Mouse (Mus musculus) stomach, embryonic 14.5 days (tissue): ENCODE results near the gene Ctsc. TPM values are rescaled to one million over a fixed set of nuclear protein-coding genes. Genes with fewer than 3 reads are reported as not detected.

Experiments used
- ATAC-seq: fragments of 200-750 bp; cut with Nextera tagmentation; 2 replicates; pipeline ENCODE4 v1.8.0; 2017; ENCODE audit warnings: low read depth, moderate TSS enrichment; ENCODE audit not compliant: insufficient number of reproducible peaks, insufficient read depth, low FRiP score
- H3K27ac ChIP-seq: fragments of 300-500 bp; sonication (generic); 2 replicates; pipeline ENCODE4 v1.5.1; 2014; ENCODE audit warnings: mild to moderate bottlenecking, low read length, moderate library complexity, mixed read lengths
- H3K27me3 ChIP-seq: fragments of 300-500 bp; sonication (generic); 2 replicates; pipeline ENCODE4 v1.6.1; 2014; ENCODE audit warnings: low read length, control low read depth, mixed read lengths; ENCODE audit not compliant: control insufficient read depth, insufficient read depth
- H3K36me3 ChIP-seq: fragments of 300-500 bp; sonication (generic); 2 replicates; pipeline ENCODE4 v1.6.1; 2014; ENCODE audit warnings: mild to moderate bottlenecking, control low read depth, low read length, moderate library complexity, mixed read lengths; ENCODE audit not compliant: control insufficient read depth, insufficient read depth
- H3K4me1 ChIP-seq: fragments of 300-500 bp; sonication (generic); 2 replicates; pipeline ENCODE4 v1.6.1; 2014; ENCODE audit warnings: low read length, control low read depth, mixed read lengths; ENCODE audit not compliant: control insufficient read depth, insufficient read depth
- H3K4me2 ChIP-seq: fragments of 300-500 bp; sonication (generic); replicated peaks from 2 replicates; pipeline ENCODE4 v1.6.1; 2014; ENCODE audit warnings: low read depth, low read length, control low read depth
- H3K4me3 ChIP-seq: fragments of 300-500 bp; sonication (generic); 2 replicates; pipeline ENCODE4 v1.5.1; 2014; ENCODE audit warnings: low read depth, low read length, control low read depth
- H3K9ac ChIP-seq: fragments of 300-500 bp; sonication (generic); replicated peaks from 2 replicates; pipeline ENCODE4 v1.6.1; 2014; ENCODE audit warnings: low read depth, mild to moderate bottlenecking, control low read depth, low read length, moderate library complexity, mixed read lengths
- H3K9me3 ChIP-seq: fragments of 300-500 bp; sonication (generic); 2 replicates; pipeline ENCODE4 v1.6.1; 2016; ENCODE audit warnings: low read depth, low read length, control low read depth; ENCODE audit not compliant: control insufficient read depth
- WGBS: fragments of 180-500 bp; shearing (Covaris S2); extraction: QIAGEN DNeasy Blood & Tissue Kit; methylation state at CpG from one replicate; pipeline ENCODE4 v1.1.7; 2014; 5-methylcytosine and 5-hydroxymethylcytosine counted together
- polyA plus RNA-seq: library from polyadenylated mRNA; unstranded; fragments of >200 nt; fragmentation: Nextera tagmentation; extraction: Ambion mirVana; gene quantifications from 2 replicates; pipeline ENCODE4 v1.2.1, GENCODE M21; 2014

The Ctsc gene
- polyA plus RNA-seq, 1 experiment from 2014 or later, result 80.0 TPM

DNA sequence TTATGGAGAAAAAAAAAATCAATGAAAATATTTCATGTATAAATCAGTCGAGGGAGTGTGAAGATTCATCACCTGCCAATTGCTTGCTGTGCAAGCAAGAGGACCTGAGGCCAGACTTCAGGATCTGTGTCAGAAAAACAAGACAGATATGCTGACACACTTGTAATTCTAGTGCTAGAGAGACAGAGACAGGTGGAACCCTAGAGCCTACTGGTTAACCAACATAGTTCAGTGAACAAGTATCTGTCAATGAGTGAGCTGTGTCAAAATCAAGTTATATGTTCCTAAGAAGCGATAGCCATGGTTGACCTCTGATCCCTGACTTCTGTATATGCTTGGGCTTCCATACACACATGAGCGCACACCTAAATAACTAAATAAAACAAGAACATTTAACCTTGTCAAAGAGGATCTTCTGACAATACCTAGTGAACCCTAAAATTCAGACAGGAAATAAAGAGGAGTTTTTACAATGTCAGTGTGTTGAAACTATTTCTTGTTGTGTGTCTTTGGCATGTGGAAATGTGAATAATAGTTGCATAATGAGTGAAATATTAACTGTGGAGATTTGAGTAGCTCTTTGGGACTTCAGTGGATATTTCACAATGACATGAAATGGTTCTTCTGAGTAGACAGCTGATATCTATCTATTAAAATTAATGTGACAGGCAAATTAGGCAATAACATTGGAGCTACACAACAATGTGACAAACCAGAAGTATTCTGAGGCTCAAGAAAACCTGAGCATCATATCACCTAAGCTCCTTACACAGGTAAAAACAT is 32.7 kb downstream of the Ctsc start:
- Histone ChIP-seq H3K36me3 (no peaks in the 10 kb centered on the region), H3K9ac (no peak overlapping the region), H3K27ac (no peak overlapping the region), H3K4me2 (no peak overlapping the region), H3K9me3 (no peaks in the 10 kb centered on the region), H3K4me1 (no peaks in the 10 kb centered on the region), H3K27me3 (no peaks in the 10 kb centered on the region), H3K4me3 (no peak overlapping the region)
- 92% methylated on average over 3 of the region's 3 CpGs for WGBS
- ATAC-seq, result no peak

DNA sequence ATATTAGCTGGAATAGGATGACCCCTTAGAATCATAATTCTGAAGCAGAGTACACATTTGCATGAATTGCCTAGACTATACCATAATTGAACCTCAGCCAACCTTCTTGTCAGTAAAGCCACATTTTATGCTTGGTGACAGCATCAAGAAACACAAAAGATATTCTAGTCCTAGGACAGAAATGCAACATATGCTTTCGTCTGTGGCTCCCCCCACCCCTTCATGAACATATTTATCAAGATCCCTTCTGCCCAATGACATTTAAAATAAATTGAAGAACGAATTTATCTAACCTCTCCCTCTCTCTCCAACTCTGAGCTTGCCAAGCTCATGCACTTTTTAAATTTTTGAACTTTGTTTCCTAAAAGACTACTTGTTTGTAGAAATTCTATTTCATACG is 38.5 kb downstream of the Ctsc start:
- H3K9me3 ChIP-seq, result no peaks in the 10 kb centered on the region
- no peak overlapping the region for H3K4me2 ChIP-seq
- no peak overlapping the region for H3K27ac ChIP-seq
- no peaks in the 10 kb centered on the region for H3K36me3 ChIP-seq
- 47% methylated on average over 3 of the region's 3 CpGs for WGBS
- no peaks in the 10 kb centered on the region for H3K27me3 ChIP-seq
- no peak overlapping the region for H3K4me3 ChIP-seq
- H3K4me1 ChIP-seq, result 0 out of 2 replicates have a peak, but pooled peaks cover 5% of the 10 kb centered on the region
- H3K9ac ChIP-seq, result no peak overlapping the region
- ATAC-seq, result no peak

DNA sequence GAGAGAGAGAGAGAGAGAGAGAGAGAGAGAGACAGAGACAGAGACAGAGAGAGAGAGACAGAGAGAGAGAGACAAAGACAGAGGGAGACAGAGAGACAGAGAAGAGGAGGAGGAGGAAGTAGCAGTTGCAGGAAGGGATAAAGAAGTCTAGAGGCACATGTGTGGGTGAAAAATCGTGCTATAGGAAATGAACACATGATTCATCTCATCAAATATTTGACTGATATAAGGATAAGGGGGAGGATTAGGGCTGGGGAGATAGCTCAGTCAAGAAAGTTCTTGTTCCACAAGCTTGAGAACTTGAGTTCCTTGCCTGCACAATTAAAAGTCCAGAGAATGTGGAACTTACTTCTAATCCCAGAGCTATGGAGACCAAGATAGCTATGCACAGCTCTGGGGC is 40.6 kb downstream of the Ctsc start:
- WGBS, result 54% methylated on average over 1 of the region's 1 CpGs
- H3K27ac ChIP-seq, result no peak overlapping the region

DNA sequence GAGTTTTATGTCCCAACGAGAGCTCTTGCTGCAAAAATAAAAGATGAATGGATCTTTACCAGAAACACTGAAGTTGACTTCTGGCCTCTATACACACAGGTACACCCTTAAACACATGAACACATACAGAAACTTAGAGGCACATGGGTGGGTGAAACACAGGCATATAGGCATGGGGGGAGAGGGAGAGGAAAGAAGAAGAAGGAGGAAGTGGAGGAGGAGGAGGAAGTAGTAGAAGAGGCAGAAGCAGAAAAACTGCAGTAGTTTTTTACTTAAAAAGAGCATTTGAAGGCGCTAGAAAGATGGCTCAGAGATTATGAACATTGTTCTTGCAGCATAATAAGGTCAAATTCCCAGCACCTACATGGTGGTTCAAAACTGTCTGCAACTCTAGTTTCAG is 41.0 kb downstream of the Ctsc start:
- WGBS, result 78% methylated on average over 2 of the region's 2 CpGs
- peaks cover 5% of the 10 kb centered on the region; the same call in 1 of the 2 replicates for H3K4me1 ChIP-seq
- no peak overlapping the region for H3K27ac ChIP-seq
- H3K9me3 ChIP-seq, result no peaks in the 10 kb centered on the region
- no peaks in the 10 kb centered on the region for H3K36me3 ChIP-seq
- H3K4me3 ChIP-seq, result no peak overlapping the region
- no peak for ATAC-seq
- H3K4me2 ChIP-seq, result no peak overlapping the region
- H3K27me3 ChIP-seq, result no peaks in the 10 kb centered on the region
- no peak overlapping the region for H3K9ac ChIP-seq

More for the DNA sequence above, 40.6 kb downstream of the Ctsc start:
- no peak for ATAC-seq
- H3K9ac ChIP-seq, result no peak overlapping the region
- H3K9me3 ChIP-seq, result no peaks in the 10 kb centered on the region
- no peak overlapping the region for H3K4me3 ChIP-seq
- H3K4me2 ChIP-seq, result no peak overlapping the region
- H3K27me3 ChIP-seq, result no peaks in the 10 kb centered on the region
- H3K36me3 ChIP-seq, result no peaks in the 10 kb centered on the region
- peaks cover 5% of the 10 kb centered on the region; the same call in 1 of the 2 replicates for H3K4me1 ChIP-seq

GRCm38 (mm10) chr7:88319414-88320140 is 41.7 kb downstream of the Ctsc start:
- no peak overlapping the region for H3K27ac ChIP-seq
- no peaks in the 10 kb centered on the region for H3K27me3 ChIP-seq
- no peak for ATAC-seq
- H3K9ac ChIP-seq, result no peak overlapping the region
- H3K4me1 ChIP-seq, result peaks cover 5% of the 10 kb centered on the region; the same call in 1 of the 2 replicates
- no peak overlapping the region for H3K4me3 ChIP-seq
- 88% methylated on average over 3 of the region's 3 CpGs for WGBS
- H3K36me3 ChIP-seq, result no peaks in the 10 kb centered on the region
- H3K4me2 ChIP-seq, result no peak overlapping the region
- H3K9me3 ChIP-seq, result no peaks in the 10 kb centered on the region

GRCm38 (mm10) chr7:88320628-88321336 is 42.9 kb downstream of the Ctsc start:
- peaks cover 5% of the 10 kb centered on the region; the same call in 1 of the 2 replicates for H3K4me1 ChIP-seq
- H3K27me3 ChIP-seq, result no peaks in the 10 kb centered on the region
- no peaks in the 10 kb centered on the region for H3K36me3 ChIP-seq
- H3K9ac ChIP-seq, result no peak overlapping the region
- no peaks in the 10 kb centered on the region for H3K9me3 ChIP-seq
- ATAC-seq, result peak; percentile 91
- WGBS, result 22% methylated on average over 12 of the region's 12 CpGs
- peak overlapping the region; percentile 66; the same call in 1 of the 2 replicates for H3K27ac ChIP-seq
- H3K4me2 ChIP-seq, result no peak overlapping the region
- no peak overlapping the region for H3K4me3 ChIP-seq

GRCm38 (mm10) chr7:88322431-88322830 is 44.5 kb downstream of the Ctsc start:
- 69% methylated on average over 2 of the region's 2 CpGs for WGBS
- Histone ChIP-seq H3K4me3 (no peak overlapping the region), H3K9ac (no peak overlapping the region), H3K4me1 (peaks cover 5% of the 10 kb centered on the region; the same call in 1 of the 2 replicates), H3K4me2 (no peak overlapping the region), H3K27me3 (no peaks in the 10 kb centered on the region), H3K9me3 (no peaks in the 10 kb centered on the region), H3K36me3 (no peaks in the 10 kb centered on the region), H3K27ac (no peak overlapping the region)
- no peak for ATAC-seq

DNA sequence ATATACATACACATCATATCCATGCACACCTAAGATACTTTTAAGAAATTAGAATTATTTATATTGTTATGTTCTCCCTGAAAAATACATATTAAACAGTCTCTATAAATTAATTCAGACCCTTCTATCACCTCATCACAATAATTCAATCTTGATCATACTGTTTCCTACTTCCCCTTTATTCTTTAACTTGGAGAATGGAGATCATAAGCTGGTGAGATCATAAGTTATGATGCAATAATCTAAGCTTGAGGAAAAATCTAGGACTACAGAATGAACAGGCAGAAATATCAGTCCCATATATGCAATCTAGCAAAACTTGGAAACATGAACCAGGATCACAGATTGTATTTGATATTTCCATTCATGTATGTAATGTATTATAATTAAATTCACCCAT is 49.6 kb downstream of the Ctsc start:
- Histone ChIP-seq H3K27ac (no peak overlapping the region), H3K27me3 (no peaks in the 10 kb centered on the region), H3K9me3 (no peaks in the 10 kb centered on the region), H3K4me2 (no peak overlapping the region), H3K9ac (no peak overlapping the region), H3K36me3 (no peaks in the 10 kb centered on the region), H3K4me3 (no peak overlapping the region), H3K4me1 (no peaks in the 10 kb centered on the region; the same call in 1 of the 2 replicates)
- ATAC-seq, result no peak
